In genomic region chr4:69855001-69855400, GRCm38 (mm10) we compare ENCODE assay signal across 25 mouse cellular contexts.
"Had no signal": no experiment of that assay in that cellular context is flagged by ENCODE, and none has a peak within 500 bp of the region (broad histone marks: within the 10 kb centered on the region; RNA-seq: fewer than 3 reads in every experiment).

No protein-coding gene starts in this region.

- H3K27me3 ChIP-seq: heart, embryonic 13.5 days; heart, embryonic 15.5 days; hindbrain, embryonic 13.5 days; hindbrain, embryonic 15.5 days; kidney, embryonic 15.5 days; limb, embryonic 12.5 days; liver, embryonic 13.5 days; liver, embryonic 15.5 days had no signal

- H3K27ac ChIP-seq: heart, adult 2 months; heart, embryonic 13.5 days; heart, embryonic 15.5 days; hindbrain, embryonic 13.5 days; hindbrain, embryonic 15.5 days; hindbrain, postnatal 0 days; kidney, embryonic 15.5 days; kidney, postnatal 0 days; limb, embryonic 10.5 days; limb, embryonic 12.5 days; liver, embryonic 13.5 days; liver, embryonic 15.5 days had no signal

- H3K9me3 ChIP-seq: heart, embryonic 13.5 days; heart, embryonic 15.5 days; hindbrain, embryonic 13.5 days; hindbrain, embryonic 15.5 days; kidney, embryonic 15.5 days; limb, embryonic 10.5 days; limb, embryonic 12.5 days; liver, embryonic 13.5 days; liver, embryonic 15.5 days had no signal

- H3K36me3 ChIP-seq: heart, embryonic 13.5 days; heart, embryonic 15.5 days; hindbrain, embryonic 13.5 days; hindbrain, embryonic 15.5 days; kidney, embryonic 15.5 days; limb, embryonic 10.5 days; limb, embryonic 12.5 days; liver, embryonic 13.5 days; liver, embryonic 15.5 days had no signal

- H3K4me3 ChIP-seq: heart, adult 2 months; heart, embryonic 13.5 days; heart, embryonic 15.5 days; hindbrain, embryonic 13.5 days; hindbrain, embryonic 15.5 days; kidney, embryonic 15.5 days; limb, embryonic 10.5 days; limb, embryonic 12.5 days; liver, embryonic 13.5 days; liver, embryonic 15.5 days had no signal

- H3K9ac ChIP-seq: heart, embryonic 13.5 days; heart, embryonic 15.5 days; hindbrain, embryonic 13.5 days; hindbrain, embryonic 15.5 days; kidney, embryonic 15.5 days; limb, embryonic 12.5 days; liver, embryonic 13.5 days; liver, embryonic 15.5 days had no signal

- DNase-seq: gastrocnemius, postnatal 14 days; gastrocnemius, postnatal 36 days; heart, adult 11 months; heart, adult 2 months; heart, postnatal 14 days; heart, postnatal 36 days; kidney, adult 11 months; kidney, adult 2 months; kidney, adult 9 months; kidney, postnatal 14 days; kidney, postnatal 36 days; layer of hippocampus, adult 9-11 months; layer of hippocampus, postnatal 36 days; liver; liver, embryonic 13.5 days had no signal

- H3K4me1 ChIP-seq: heart, embryonic 13.5 days; heart, embryonic 15.5 days; hindbrain, embryonic 13.5 days; hindbrain, embryonic 15.5 days; kidney, embryonic 15.5 days; limb, embryonic 10.5 days; limb, embryonic 12.5 days; liver, embryonic 13.5 days; liver, embryonic 15.5 days had no signal
